Mouse (Mus musculus) gastrocnemius, postnatal 36 days (tissue): ENCODE data around the gene Enpep. TPM values are rescaled to one million over a fixed set of nuclear protein-coding genes. Genes with fewer than 3 reads are reported as not detected.

Experiments
- DNase-seq, 2 experiments: peaks; one replicate each; pipeline ENCODE4 v3.0.0; 2022
- intact Hi-C: fragments of 180-260 bp; cut with DNase I; formaldehyde crosslinking; loops from one replicate; pipeline ENCODE4 v1.15.1; 2025
- long read RNA-seq, 2 experiments: library from polyadenylated mRNA; stranded (forward); transcript quantifications; one replicate each; pipeline ENCODE4 v2.0.0; 2021
- total RNA-seq, 2 experiments: library from RNA; stranded (reverse); gene quantifications; 2 replicates each; pipeline ENCODE4 v1.2.3; 2021

The Enpep gene
- 1 to 10 TPM; 2.6 to 3.2 TPM for total RNA-seq
- long read RNA-seq, experiment 1, result 0 reads
- long read RNA-seq, experiment 2, partial matches to known transcripts, result 1 of 1 reads
- long read RNA-seq, experiment 2, other reads (novel, unspliced or antisense), result 0 of 1 reads

DNA sequence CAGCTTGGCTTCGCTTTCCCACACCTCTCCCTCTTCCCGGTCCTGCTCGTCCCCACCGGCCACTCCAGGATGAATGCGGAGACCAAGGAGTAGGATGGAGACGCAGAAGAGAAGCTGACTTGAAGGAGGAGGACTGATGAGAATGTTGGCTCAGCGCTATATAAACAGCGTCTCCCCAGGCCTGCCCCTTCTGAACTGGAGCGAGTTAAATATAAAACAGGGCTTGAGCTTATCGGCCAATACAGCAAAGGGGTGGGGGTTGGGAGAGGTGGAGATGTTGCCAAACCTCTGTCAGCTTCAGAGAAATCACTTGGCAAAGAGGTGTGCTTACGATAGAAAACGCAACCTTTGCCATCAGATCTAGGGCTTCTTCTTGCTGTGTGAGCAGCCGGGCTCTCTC is at the start of gene Enpep:
TSS of gene Enpep (minus strand) at position 135 of the 400 bp plus-strand sequence.
- intact Hi-C loops, result no loop called here
- peak in 1 of 2 experiments; percentile 27 for DNase-seq

DNA sequence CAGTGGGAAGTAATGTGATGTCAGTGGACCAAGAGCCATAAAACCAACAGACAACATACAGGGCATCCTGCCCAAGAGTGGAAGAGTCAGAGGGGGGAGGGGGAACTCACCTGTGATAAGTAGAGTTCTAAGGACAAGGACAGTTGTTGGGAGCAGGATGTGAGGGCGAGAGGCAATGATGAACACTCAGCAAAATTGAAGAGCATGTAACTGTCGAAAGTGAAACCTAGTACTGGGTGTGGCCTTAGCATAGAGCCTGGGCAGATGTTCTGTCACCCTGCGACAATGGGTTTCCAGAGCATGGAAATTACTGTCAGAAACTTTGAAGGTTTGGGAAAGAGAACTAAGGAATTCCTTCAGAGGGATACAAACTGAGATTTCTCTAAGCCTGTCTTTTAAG is 46.6 kb upstream of the Enpep start:
- intact Hi-C loops, result no loop called here
- DNase-seq, result no peak

DNA sequence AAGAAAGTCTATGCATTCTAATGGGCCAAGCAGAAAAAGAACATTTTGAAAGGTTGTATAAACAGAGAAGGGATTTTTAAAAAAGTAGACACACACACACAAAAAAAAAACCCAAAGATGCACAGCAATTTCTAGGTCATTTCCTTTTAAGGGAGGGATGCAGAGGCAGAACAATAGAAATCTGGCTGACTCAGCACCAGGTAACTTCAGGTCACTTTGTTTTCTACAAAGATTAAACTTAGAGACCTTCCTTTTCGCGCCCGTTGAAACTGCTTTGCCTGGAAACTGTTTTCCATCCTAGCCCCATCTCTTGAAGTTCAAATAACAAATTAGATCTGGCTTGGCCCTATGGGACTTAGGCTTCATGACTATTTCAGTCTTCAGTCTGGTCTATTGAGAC is 42.6 kb upstream of the Enpep start:
- intact Hi-C loops, result no loop called here
- DNase-seq, result no peak

DNA sequence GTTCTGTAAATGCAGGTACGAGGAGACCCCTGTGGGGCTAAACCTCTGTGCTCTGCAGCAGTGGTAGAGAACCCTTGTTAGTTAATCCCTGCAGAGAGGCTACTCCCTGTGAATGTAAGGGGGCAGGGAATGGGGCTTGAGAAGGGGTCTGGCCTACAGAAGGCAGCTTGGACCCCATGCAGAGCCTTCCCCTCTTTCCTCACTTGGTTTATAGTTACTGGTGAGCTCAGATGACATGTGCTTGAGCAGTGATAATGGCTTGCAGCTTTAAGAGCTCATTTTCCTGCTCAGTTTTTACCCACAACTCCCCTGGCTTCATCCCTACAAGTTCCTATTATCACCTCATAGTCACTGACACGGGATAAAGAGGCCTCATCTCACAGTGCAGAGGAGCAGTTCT is 40.6 kb upstream of the Enpep start:
- intact Hi-C loops, result no loop called here
- DNase-seq, result no peak

DNA sequence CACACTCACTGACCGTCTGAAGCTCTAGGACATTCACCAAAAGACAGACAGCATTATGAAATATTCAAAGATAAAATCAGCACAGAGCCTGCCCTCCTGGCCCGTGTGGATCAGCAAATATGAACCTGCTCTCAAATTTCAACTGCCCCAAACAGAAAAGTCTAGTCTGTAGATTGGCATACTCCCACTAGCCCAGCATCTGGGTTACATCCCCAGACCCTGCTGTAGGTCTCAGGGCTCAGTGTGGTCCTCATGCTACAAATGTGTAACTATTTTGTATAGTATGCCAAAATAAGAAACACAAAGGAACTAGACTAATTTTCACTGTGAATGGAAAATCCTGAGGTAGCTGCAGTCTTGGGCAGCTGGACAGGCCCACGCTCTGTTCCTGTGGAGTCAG is 37.0 kb upstream of the Enpep start:
- DNase-seq, result no peak
- intact Hi-C loops, result no loop called here

DNA sequence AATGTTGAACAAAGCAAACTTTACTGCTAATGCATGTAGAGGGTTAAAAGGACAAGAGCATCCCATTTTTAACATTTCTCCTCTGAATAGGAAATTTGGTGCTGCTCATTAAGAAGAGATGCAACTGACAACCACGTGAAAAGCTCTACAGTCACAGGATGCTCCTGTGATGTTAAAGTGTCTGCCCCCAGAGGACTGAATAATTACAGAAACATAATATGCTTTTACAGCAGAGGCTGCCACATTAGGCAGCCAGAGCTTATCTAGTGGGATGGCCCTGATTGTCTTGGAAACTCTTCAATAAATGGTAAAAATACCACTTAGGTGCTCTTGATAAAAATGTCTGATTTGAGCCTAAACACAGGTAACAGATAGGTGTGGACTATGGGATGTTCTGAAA is 33.4 kb upstream of the Enpep start:
- intact Hi-C loops, result no loop called here
- DNase-seq, result no peak

DNA sequence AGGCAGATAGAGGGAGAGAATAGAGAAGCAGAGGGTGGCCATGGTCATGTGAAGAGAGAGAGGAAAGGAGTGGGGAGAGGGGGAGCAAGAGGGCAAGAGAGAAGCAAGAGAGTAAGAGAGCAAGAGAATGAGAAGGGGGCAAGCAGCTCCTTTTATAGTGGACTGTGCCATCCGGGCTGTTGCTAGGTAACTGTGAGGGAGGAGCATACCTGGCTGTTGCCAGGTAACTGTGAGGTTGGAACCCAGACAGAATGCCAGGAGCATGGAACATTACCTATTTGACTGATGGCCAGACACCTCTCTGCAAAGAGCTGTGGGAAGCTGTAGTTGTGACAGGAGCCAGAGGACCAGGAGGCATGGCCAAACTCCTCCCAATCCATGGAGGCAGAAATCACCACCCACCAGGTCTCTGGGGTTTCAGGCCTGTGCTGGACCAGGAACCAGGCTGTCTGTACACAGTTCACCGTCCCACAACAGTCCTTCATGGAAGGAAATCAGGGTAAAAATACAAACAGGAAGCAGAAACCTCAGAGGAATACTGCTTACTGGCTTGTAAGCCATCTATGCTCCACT is 32.4 kb upstream of the Enpep start:
- DNase-seq, result no peak
- intact Hi-C loops, result no loop called here

DNA sequence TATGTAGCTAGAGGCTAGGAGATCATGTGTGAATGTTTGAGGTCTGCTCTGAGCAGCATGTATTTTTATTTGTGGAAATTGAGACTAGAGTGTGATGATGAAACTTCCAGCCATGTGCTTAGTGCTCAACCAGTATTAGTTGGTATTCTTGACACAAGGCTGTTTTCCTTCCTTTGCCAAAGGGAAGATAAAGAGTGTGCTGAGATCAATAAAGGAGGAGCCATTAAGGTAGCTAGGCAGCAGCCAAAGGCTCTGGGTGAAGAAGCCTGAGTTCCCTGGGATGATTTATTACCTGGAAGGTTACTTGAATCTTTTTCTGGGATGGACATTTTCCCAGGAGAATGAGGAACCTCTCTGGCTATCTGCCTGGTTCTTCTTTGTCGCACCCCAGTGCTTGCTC is 30.9 kb upstream of the Enpep start:
- intact Hi-C loops, result no loop called here
- DNase-seq, result no peak

DNA sequence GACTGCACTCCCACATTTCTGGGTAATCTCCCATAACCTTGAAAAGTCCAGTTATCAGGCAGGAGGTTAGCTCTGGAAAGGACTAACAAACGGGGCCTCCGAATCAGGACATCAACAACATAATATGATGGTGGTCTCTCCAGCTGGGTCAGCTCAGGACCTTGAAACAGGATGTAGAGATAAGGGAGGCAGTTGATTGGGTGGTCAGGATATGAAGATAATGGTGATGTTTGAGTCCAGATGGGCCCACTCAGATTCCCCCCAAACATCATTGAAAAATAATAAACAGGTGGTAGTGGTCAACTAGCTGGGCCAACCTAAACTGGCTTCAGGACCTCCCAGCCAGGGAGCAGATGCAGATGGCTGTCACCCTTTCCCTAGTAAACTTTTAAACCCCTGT is 25.6 kb upstream of the Enpep start:
- intact Hi-C loops, result no loop called here
- no peak for DNase-seq

DNA sequence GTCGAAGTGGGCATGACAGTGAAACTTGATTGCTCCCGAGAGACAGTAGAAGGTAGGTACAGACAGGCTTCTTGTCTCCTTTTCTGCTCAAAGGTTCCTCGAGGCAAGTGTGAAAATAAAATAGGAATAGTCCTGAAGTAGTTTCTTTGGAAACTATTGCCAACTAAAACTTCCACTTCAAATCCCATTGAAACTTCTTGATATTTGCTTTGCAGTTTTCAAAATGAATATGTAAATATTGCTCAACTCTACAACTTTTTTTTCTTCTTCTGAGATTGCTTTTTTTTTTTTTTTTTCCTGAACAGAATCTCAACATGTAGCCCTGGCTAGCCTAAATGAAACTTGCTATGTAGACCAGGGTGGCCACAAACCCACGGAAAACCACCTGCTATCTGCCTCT is 21.4 kb upstream of the Enpep start:
- DNase-seq, result no peak
- intact Hi-C loops, result no loop called here

DNA sequence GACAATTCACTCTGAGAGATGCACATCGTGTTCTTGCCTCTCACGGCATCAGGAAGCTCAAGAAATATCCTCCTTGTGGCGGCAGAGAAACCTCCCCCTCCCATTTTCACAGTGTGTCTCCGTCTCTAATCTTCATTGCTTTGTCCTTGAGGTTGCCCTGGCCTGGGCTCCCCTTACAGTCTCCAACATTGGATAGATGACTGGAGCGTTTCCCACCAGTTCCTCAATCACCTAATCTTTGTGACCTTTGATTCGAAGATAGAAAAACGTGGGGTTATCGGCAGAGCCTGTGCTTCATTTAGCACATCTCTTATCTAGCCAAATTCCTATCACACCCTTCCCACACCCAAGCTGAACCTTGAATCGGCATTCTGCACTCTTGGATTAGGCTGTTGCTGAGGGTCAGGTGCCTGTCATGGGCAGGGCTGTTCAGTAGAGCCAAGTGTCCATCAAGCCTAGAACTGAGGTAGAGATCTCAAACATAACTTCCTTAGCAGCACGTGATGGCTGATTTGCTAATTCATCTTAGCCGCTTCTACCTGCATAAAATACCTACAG is 18.9 kb upstream of the Enpep start:
- no peak for DNase-seq
- intact Hi-C loops, result no loop called here

DNA sequence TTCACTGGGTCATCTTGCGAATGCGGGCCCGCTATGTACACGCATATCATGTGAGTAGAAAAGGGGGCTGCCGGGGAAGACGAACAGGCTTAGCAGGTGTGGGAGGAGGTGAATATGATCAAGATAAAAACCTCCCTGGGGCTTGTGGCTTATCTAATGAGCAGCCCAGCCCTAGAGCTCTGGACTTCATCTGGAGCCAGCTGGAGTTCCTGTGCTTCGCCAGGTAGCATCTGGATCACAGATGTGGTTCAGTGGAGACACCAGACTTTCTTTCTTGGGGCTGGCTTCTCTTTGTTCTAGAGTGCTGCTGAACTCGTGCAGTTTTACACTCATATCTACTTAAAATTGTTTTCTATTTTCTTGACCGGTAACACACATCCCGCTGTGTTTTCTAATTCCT is 14.8 kb upstream of the Enpep start:
- intact Hi-C loops, result no loop called here
- no peak for DNase-seq

DNA sequence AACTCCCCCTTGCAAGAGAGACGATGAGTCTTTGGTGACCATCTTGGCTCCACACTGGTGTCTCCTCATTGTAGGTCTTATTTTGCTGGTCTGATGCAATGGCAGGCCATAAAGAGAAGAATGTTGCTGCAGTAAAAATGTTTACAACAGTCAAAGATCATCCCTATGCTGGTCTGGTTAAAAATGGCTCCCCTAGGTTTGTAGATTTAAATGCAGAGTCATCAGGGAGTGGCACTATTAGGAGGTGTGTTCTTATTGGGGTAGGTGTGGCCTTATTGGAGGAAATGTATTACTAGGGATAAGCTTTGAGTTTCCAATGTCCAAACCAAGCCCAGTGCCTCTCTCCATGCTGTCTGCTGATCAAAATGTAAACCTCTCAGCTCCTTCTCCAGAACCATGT is 10.2 kb upstream of the Enpep start:
- DNase-seq, result no peak
- intact Hi-C loops, result no loop called here

DNA sequence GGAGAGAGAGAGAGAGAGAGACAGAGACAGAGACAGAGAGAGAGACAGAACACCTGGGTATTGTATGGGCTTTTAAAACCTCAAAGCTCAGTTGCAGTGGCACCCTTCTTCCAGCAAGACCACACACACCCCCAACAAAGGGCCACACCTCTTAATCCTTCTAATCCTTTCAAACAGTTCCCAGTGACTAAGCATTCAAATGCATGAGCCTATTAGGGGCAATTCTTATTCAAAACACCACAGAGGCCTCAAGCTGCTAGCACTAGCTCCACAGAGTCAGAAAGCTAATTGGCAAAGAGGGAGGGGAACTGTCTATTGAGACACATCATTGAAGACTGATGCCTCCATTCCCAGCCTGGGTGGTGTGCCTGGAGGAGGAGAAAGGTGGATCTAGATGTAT is 8.5 kb upstream of the Enpep start:
- intact Hi-C loops, result no loop called here
- no peak for DNase-seq

DNA sequence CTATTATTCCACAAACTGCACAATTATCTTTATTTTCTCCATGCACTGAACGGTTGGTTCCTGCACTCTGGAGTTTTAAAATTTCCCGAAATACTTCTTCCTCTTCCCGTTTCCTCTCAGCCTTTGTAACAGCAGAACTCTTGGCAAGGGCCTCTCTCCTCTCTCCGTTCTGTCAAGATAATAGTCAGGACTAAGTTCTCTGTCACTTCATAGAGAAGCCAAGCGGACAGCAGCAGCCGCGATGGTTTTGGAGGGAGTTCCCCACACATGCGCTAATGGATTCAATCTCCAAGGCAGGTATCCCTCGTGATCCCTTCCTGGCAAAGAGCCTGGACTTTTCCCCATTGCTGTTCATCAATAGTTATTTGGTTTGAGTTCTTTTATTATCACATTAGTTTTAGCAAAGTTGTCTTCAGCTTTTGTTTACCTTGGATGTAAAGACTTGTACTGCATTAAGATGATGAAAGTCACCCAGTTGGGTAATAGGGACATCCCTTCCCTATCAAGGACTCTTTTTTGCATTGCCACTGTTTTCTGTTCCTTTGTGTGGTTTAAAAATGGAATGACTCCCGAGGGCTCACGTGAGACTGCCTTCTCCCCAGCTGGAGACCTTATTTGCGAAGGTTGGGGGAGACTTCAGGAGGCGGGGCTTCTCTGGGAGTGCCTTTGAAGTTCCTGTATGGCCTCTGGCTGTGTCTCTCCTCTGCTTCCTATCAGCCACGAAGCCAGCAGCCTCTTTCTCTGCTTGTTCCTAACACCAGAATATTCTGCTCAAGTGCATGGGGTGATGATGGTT is 6.0 kb upstream of the Enpep start:
- no peak for DNase-seq
- intact Hi-C loops, result no loop called here

DNA sequence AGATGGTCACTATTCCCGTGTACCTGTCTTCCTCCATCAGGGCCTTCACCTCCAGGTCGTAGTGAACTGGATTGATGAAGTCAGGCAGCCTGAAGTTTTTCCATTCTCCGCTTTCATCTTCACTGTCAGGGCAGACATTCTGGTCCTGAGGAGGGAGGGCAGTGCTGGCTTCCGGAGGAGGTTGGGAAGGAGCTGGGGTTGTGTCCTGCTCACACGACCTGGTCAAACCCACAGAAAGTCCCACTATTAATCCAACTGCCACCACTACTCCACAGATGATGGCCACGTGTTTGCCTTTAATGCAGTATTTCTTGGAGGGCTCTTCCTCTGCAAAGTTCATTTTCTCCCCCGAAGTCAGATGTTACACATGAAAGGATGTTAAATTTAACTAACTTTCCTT is 378 bp downstream of the Enpep start:
- intact Hi-C loops, result no loop called here
- no peak for DNase-seq

DNA sequence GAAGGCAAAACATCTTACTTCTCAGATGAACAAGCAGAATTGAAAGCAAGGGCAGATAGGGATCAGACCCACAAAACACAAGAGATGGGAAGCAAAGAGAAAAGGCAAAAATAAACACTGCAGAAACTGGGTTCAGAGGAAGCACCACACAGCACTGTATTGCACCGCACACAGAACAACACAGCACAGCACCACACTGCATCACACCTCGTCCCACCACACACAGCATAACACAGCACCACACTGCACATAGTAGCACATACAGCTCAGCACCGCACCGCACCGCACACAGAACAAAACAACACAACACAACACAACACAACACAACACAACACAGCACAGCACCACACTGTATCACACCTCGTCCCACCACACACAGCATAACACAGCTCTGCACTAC is 1.1 kb downstream of the Enpep start:
- intact Hi-C loops, result no loop called here
- DNase-seq, result no peak

DNA sequence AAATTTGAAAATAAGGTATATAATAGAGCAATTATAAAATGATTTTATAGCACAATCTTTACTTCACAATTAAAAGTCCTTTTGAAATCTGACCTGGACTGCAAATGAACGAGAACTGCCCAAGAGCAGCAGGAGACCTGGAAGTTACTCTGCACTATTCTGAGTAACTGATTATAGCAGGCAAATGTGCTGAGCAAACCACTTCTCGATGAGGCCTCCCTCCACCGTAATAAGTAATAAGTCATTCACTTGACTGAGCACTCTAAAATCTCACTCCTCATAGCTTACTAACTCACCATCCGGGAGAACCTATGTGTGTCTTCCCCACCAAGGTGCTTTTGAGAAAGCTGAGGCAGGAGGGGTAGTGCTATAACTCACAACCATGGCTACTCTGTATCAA is 4.5 kb downstream of the Enpep start:
- intact Hi-C loops, result no loop called here
- no peak for DNase-seq

DNA sequence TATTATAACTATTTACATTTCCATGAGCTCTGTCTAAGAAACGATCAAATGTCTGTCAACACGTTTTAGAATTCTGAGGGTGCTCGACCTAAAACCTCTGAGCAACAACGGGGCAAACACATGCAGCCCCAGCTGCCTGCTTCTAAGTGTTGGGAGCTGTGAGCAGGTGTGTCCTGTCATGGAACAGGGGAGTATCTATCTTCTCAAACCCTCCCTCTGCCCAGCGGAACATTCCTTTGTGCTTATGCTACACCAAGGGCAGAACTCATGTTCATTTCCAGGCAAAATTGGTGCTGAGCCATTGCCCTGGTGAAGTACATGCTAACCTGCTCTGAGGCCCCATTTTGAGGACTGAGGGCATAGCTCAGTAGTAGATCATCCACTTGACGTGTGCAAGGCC is 10.9 kb downstream of the Enpep start:
- intact Hi-C loops, result no loop called here
- DNase-seq, result no peak

DNA sequence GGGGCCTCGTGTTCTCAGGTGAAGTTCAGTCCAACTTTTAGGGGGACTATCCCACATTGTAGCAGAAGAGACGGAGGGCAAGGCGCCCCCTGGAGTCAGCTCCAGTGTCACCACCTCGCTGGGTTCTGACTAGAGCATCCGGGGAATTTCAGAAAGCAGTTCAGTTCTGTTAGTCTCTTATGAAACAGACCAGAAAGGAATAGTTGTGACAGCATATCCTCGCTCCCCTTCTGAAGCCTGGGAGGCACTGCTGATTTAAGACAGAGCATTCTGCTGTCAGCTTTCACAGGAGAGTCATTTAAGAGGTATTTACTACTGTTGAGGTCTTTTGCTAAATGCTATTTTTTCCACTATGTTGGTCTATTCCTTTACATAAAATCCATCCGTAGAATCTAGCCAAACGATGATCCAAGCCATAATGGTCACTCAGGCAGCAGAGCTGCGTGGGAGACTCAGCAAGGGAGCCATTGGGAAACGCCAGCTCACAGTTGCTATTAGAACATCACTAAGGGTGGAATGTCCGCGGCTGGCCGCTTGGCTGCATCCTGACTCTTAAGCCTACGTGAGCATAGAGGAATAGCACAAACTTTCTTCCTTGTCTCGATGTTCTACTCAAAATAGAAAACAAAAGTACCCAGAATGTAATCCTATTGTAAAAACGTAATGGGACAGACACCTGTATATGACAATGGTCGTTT is 15.3 kb downstream of the Enpep start:
- no peak for DNase-seq
- intact Hi-C loops, result no loop called here

DNA sequence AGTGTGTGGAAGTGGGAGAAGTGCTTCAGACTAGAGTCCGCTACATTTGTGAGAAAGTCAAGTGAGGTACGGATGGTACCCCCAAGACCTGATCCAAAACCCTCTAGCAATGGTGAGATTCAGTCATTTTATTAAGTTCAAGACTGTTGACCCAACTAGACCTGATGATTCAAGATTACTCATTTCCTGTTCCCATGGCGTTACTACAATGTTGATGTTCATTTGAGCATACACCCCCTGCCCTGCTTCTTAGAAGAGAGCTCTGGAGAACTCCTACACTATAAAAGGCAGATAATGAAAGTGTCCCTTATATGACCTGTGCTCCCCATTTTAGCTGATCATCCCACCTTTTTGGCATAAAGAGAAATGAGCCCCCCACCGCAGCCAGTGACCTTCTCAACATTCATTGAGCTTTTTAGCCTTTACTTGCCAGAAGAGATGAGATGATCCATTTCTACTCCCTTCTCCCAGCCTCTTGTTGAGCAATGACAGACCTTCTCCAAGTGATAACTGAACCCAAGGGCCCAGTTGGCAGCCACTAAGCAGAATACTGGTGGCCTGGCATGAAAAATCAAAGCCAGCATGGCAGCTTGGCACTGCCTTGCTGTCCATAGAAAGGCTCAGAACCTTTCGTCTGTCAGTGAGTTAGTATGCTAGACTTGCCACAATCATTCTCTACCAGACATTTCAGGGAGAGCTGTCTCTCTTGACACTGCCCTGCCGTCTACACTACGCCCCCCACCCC is 18.7 kb downstream of the Enpep start:
- intact Hi-C loops, result no loop called here
- no peak for DNase-seq
